Mouse (Mus musculus) c-Kit-positive CD71-negative TER-119-negative erythroid progenitor cells, embryonic 14.5 days (primary cell): ENCODE measurements around the gene B4galnt4.

Source experiments
- DNase-seq: peaks from one replicate; pipeline ENCODE4 v3.0.0-alpha.2; 2013; ENCODE audit warnings: low read depth

Gene B4galnt4

DNA sequence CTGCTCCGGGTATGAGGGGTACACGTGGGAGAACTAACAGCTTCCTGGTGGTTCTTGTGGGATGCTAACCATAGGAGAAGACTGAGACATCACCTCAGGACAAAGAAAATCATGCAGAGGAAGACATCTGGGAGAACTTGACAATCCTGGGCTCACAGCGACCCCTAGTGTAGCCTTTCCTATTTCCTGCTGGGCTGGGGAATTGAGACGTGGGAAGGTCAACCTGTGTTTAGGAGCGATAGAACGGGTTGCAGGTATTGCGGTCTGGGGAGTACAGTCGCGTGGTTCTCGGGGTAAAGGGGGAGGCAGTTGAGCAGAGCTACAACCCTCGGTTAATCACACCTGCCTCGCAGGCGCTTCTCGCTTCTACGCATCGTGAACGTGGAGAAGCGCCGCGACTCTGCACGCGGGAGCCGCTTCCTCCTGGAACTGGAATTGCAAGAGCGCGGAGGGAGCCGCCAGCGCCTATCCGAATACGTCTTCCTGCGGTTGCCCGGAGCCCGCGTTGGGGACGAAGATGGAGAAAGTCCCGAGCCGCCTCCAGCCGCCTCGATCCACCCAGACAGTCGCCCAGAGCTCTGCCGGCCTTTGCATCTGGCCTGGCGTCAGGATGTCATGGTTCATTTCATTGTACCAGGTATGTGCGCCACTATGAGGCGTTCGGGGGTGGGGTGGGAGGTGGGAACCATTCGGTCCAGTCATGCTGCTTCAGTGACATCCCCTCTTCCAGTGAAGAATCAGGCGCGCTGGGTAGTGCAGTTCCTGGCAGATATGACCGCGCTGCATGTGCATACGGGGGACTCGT, 9.4 kb downstream of the B4galnt4 start:
- DNase-seq = peak; percentile 81

DNA sequence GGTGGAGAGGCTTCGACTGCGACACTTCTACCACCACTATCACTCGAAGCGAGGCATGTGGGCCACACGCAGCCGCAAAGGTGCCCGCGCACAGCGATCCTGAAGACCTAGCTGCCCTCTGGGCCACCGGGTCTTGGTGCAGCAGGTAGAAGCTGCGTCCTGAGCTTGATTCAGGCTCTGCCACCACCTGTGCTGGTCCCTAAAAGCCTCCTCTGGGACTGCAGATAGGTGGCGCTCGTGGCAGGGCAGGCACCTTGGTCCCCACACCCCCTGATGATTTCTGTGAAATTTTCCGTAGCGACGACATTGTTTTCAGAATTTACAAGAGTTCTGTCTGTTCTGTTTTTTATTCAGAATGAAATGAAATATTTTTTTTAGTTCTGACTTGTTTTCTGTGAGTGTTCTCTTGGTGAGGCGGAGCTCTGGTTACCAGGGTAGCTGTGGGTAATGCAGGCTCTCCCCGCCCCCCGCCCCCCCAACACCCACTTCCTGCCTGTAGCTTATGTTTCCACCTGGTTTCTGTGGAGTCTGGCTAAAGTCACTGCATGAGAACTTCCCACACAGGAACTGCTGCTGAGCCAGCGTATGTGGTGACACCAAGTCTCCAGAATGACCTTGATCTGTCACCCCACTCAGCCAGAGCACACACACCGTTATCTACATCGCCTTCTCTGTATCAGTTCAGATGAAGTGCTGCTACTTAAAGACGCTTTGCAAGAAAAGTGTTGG, 11.3 kb downstream of the B4galnt4 start:
- DNase-seq = no peak

GRCm38 (mm10) chr7:141073782-141074181, 12.9 kb downstream of the B4galnt4 start:
- DNase-seq = no peak

DNA sequence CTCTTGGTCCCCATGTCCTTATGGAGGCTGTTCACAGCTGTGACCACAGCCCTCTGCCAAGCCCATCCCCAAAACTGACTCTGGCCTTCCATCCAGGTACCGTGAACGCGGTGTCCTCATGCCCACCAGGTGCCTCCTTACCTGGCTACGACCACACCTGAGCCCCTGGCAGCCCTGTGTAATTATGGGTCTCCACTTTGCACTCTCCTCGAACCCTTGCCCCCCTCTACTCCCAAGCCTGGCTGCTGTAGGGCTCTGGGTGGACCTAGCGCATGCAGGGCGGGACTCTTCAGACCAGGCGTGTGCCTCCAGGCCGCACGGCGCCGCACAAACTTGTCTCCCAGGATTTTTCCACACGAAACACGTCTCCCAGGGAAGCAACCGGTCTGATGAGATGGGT, 16.9 kb downstream of the B4galnt4 start, which contains the start of gene Pkp3:
Gene Pkp3, plus strand, starts transcription at position 378 of the 400 bp plus-strand sequence.
- DNase-seq = no peak

DNA sequence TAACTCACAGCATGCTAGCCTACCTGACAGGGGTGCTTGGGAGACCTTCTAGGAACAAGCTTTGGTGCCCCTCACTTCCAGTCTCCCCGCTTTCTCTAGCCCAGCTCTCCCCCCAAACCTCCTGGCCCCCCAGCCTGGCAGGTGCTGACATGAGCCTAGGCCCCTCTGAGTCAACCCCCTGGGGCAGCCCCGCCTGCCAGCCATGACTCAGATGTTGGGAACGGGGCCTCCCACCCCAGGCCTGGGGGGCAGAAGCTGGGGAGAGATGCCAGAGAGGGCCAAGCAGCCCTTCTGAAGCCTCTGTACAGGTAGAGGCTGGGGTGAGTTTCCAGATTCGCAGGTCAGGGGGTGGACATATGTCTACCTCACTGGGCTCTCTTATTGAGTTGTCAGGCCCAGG, 18.0 kb downstream of the B4galnt4 start:
- no peak for DNase-seq

- DNase-seq = no peak
Measured at GRCm38 (mm10) chr7:141079481-141080449, 18.9 kb downstream of the B4galnt4 start.

DNA sequence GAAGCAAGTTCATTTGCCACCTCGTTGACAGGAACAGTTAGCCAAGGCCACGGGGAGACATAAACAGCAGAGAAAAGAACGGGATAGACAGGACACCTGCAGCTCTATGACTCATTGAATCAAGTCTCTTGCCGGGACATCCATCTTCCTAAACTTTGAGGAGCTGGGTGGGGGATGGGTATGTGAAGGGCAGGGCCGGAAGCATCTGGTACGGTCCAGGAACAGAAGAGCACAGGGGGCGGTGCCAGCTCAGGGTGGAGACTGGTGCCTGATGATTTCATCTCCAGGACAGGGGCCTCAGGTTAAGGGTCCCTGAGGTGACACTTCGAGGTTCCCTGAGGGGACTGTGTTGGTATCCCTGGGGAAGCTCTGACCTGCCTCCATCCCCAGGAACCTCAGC, 27.0 kb downstream of the B4galnt4 start:
- DNase-seq = no peak

- DNase-seq = no peak
Measured at GRCm38 (mm10) chr7:141088473-141088872, 27.6 kb downstream of the B4galnt4 start.

- no peak for DNase-seq
Measured at GRCm38 (mm10) chr7:141090228-141090627, 29.3 kb downstream of the B4galnt4 start.

DNA sequence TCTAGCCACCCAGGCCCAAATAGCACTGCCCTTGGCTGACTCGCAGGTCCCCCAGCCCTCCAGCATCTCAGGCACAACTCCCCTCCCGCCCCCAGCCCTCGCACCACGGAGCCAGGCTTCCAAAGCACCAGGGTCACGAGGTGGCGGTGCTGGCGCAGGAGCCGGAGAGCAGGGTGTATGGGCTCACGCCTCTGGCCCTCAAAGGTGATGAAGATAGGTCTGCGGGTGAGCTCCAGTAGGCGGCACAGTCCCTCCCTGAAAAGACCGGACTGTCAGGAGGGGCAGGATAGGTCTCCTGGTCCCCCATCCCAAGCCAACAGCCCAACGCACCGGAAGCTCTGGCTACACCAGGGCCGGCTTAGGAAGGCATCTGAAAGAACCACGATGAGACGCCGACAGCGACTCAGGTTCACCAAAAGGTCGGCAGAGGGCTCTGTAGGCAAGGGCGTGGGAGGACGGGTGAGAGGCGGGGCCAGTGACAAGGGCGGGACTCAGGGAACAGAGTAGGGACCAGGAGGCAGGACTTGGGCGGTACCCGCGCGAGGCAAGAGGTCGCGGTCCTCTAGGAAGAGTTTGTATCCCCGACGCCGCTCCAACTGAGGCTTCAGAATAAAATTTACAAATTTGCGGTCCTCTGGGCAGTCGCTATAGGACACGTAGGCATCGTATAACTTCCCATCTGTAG, 31.3 kb downstream of the B4galnt4 start:
- peak; percentile 79 for DNase-seq

DNA sequence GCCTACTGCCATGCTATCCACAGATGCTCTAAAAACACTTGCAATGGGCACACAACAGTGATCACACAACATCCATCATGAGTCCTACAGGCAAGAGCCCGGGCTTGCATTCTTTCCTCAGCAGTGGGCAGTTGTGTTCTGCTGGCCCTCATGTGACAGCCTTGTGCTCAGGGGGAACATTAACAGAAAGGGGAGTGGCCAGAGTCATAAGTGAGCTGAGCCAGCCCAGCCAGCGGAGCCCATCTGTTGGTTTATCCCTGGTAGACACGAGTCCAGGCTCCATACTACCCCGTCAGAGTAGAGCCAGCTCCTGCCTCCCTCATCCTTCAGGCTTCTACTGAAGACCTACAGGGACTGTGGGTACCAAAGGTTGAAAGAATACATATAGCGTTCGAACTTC, 33.0 kb downstream of the B4galnt4 start:
- DNase-seq = no peak

- DNase-seq = no peak
Measured at GRCm38 (mm10) chr7:141094487-141095205, 33.7 kb downstream of the B4galnt4 start.

DNA sequence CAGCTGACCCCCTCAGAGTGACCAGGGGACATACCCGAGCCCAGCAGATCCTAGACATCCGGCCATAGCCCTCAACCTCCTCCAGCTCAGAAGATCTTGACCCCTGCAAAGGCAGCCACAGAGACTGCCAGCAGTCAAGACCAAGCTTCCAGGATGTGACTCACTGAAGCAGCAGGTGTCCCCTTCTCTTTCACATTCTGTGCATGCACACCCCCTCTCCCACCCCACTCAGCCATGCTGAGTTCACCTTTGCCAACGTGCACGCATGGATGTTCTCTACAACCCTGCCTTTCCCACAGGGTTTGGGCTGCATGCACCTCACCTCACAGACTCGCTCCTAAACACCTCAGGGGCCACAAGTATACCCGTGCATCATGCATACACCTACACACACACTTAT, 35.1 kb downstream of the B4galnt4 start:
- DNase-seq = no peak

DNA sequence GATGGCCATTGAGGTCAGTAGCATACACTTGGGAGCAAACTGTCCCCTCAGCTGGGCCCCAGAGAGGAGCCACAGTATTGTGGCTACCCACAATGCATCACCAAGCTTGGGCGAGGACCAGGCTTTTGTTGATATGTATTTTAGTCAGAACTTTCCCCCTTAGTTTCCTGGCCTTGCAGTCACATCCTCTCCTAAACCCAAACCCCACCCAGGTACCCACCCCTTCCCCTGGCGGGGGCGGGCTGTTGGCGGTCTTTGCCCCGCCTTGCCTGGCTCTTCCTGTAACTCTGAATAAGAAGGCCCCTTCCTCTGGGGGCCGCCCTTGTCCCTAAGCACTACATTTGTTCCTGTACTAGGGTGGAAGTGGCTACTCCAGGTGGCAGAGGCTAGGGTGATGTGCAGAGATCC, 35.7 kb downstream of the B4galnt4 start:
- peak; percentile 82 for DNase-seq

GRCm38 (mm10) chr7:141097177-141097576, 36.3 kb downstream of the B4galnt4 start:
- no peak for DNase-seq

DNA sequence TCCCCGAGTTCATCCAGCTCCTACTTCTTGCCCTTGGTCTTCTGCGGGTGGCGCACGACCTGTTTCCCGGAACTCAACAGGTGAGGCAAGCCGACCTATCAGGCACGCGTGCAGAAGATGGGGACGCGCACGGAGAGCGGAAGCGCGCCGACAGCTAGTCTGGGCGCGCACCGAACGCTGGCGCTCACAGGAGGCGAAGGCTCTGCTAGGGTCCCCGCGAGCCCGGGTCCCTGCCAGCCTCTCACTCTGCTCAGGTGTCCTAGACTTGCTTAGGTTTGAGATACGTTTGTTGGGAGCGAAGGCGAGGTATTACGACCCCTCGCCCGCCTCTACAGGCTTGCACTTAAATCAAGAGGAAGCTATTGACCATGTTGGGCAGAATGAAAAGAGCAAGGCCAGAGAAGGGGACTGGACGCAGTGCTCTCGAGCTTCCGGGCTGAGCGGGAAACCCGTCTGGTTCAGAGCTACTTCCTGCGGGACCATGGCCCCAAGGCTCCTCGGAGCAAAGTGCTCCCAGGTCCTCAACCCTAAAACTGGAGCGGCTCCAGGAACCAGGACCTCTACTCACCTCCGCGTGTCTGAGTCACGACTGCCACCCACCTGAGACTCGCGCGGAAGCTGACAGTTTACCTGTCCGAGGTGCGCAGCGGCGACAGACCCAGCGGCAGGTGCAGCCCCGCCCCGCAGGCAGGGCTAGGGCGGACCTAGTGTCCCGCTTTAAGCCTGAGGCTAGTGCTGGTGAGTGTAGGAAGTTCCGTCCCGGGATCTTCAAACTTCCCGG, 39.2 kb downstream of the B4galnt4 start, which contains the start of gene Sigirr:
Gene Sigirr, minus strand, starts transcription at position 662 of the 781 bp plus-strand sequence.
- no peak for DNase-seq

- no peak for DNase-seq
Measured at GRCm38 (mm10) chr7:141103161-141103560, 42.3 kb downstream of the B4galnt4 start.

GRCm38 (mm10) chr7:141115874-141116273, 55.0 kb downstream of the B4galnt4 start:
- no peak for DNase-seq

DNA sequence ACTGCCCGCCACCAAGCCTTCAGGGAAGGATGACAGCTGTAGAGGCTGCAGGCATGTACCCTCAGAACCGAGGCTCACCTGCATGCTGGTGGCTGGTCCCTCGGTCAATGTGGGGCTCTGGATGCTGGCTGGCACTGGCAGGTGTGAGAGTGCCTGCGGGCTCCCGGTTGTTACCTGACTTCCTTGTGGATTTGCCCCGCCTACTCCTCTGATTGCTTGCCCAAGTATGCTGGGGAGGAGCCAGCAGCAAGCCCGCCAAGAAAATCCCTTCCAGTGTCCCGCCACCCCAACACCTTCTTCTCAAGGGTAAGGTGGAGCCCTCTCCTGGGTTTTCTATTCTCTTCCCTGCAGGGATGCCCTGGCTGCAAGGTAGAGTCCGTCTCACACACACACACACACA, 56.7 kb downstream of the B4galnt4 start, which contains the start of gene Ano9:
Gene Ano9, minus strand, starts transcription at position 171 of the 400 bp plus-strand sequence.
- DNase-seq = no peak

GRCm38 (mm10) chr7:141119487-141119886, 58.6 kb downstream of the B4galnt4 start:
- no peak for DNase-seq
